Mouse (Mus musculus): ENCODE measurements at regions not wholly inside any gene's neighbourhood (a gene's known extent, or its start where the extent isn't known, plus 50 kb on each side); places are given as distances from the start of the nearest gene placed in this dataset.

DNA sequence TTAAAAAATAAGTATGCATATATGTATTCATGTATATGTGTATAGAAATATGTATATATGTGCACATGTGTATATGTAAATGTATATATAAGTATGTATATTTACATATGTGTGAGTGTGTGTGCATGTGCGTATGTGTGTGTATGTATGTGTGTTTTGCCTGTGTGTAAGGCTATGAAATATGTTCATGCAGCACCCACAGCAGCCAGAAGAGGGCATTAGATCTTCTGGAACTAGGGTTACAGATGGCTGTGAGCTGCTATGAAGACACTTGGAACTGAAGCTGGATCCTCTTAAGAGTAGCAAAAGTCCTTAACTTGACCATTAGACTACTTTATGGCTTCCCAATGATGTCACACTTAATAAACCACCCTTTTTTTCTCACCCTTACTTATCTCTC lies 166.2 kb upstream of the Nampt start:
- Histone ChIP-seq H3K36me3 (ENCODE audit: insufficient read depth, low read length) (no peaks in the 10 kb centered on the region), H3K4me2 (replicated peaks; ENCODE audit: low read depth, low read length) (no peak overlapping the region), H3K4me1 (ENCODE audit: insufficient read depth, low read depth, low read length) (no peaks in the 10 kb centered on the region), H3K9ac (replicated peaks; ENCODE audit: low read depth) (no peak overlapping the region), H3K27ac (ENCODE audit: low read length) (no peak overlapping the region), H3K9me3 (ENCODE audit: low read length) (no peaks in the 10 kb centered on the region), H3K4me3 (ENCODE audit: low read depth, low read length) (no peak overlapping the region), H3K27me3 (replicated peaks; ENCODE audit: insufficient read depth, low read length) (no peaks in the 10 kb centered on the region)
- TF ChIP-seq EP300 (IDR thresholded peaks at IDR 0.05): no peak
- peak; percentile 44 for TF ChIP-seq CTCF (IDR thresholded peaks at IDR 0.05)
- 97% methylated on average over 1 of the region's 1 CpGs for WGBS
- ATAC-seq (no peak), DNase-seq (ENCODE audit: low spot score) (no peak)

DNA sequence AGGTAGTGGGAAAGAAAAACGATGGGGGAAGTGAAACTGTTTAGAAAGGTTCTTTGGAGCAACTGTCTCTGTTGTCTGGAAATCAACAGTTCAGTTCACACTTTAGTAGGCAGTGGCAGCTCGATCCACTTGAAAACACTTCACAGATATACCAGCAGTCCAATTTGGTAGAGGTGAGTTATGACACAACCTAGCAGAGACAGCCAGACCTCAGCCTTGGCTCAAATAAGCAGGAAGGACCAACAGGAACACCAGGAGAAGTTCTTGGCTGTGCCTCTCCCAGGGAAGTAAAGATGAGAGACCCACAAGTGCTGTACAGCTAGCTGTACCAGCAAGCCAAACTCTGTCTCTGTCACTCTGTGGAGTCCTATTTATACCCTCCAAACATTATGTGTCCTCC lies 163.2 kb upstream of the Nampt start:
- DNase-seq (ENCODE audit: low spot score) (no peak), ATAC-seq (no peak)
- H3K27me3 ChIP-seq (replicated peaks; ENCODE audit: insufficient read depth, low read length): no peaks in the 10 kb centered on the region
- no peak overlapping the region for H3K4me2 ChIP-seq (replicated peaks; ENCODE audit: low read depth, low read length)
- H3K9me3 ChIP-seq (ENCODE audit: low read length): no peaks in the 10 kb centered on the region
- no peaks in the 10 kb centered on the region for H3K4me1 ChIP-seq (ENCODE audit: insufficient read depth, low read depth, low read length)
- H3K9ac ChIP-seq (replicated peaks; ENCODE audit: low read depth): no peak overlapping the region
- H3K27ac ChIP-seq (ENCODE audit: low read length): no peak overlapping the region
- H3K4me3 ChIP-seq (ENCODE audit: low read depth, low read length): no peak overlapping the region
- WGBS: 31% methylated on average over 2 of the region's 2 CpGs
- TF ChIP-seq EP300 (IDR thresholded peaks at IDR 0.05): no peak
- no peak for TF ChIP-seq CTCF (IDR thresholded peaks at IDR 0.05)
- no peaks in the 10 kb centered on the region for H3K36me3 ChIP-seq (ENCODE audit: insufficient read depth, low read length)

DNA sequence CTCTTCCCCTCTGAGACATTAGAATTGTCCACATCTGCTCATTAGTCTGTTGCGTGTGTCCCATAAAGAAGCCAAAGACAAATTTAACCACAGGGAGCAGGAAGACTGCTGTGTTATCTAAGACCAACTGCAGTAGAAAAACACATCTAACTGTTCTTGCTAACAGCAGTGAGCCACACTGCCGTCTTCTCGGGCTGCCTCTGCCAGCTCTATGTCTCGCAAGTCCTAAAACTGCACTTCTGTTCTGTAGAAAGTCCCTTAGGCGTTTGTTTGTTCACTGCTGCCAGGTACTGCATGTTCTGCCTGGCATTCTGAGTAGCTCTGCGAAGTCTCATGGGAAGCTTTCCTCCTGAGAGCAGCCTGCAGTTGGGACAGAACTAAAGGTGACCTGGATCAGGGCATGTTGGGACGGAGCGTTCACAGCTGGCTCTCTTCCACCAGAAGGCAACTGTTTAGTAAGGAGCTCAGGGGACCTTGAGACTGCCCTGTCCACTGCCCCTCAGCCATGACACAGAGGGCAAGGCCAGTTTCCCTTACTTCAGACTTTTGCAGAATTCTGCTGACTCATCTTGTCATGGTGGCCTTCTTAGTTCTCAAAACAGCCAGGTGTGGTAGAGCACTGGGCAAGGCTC lies 157.4 kb upstream of the Nampt start:
- H3K27ac ChIP-seq (ENCODE audit: low read length): no peak overlapping the region
- H3K9ac ChIP-seq (replicated peaks; ENCODE audit: low read depth): no peak overlapping the region
- H3K9me3 ChIP-seq (ENCODE audit: low read length): no peaks in the 10 kb centered on the region
- 58% methylated on average over 8 of the region's 8 CpGs for WGBS
- no peaks in the 10 kb centered on the region for H3K36me3 ChIP-seq (ENCODE audit: insufficient read depth, low read length)
- no peaks in the 10 kb centered on the region for H3K27me3 ChIP-seq (replicated peaks; ENCODE audit: insufficient read depth, low read length)
- no peak overlapping the region for H3K4me2 ChIP-seq (replicated peaks; ENCODE audit: low read depth, low read length)
- DNase-seq (ENCODE audit: low spot score): no peak
- TF ChIP-seq EP300 (IDR thresholded peaks at IDR 0.05) (no peak), CTCF (IDR thresholded peaks at IDR 0.05) (no peak)
- H3K4me1 ChIP-seq (ENCODE audit: insufficient read depth, low read depth, low read length): no peaks in the 10 kb centered on the region
- peak; percentile 32; the same call in 1 of the 2 replicates for ATAC-seq
- H3K4me3 ChIP-seq (ENCODE audit: low read depth, low read length): no peak overlapping the region

DNA sequence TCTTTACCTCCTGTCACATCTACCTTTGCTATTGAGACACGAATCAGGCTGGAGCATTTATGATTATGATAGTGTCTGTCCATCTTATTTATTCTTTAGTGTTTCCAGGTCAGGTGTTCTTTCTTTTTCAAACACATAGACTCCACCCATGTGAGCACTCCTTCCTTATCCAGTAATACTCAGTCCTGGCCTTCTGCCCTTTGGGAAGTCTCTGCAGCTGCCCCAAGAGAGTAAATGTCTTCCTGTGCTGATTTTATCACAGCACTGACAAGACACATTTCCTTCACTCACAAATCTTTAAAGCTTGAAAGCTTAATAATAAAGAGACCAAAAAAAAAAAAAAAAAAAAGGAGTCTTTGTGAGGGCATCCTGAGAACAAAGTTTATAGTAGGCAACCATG lies 153.3 kb upstream of the Nampt start:
- H3K4me2 ChIP-seq (replicated peaks; ENCODE audit: low read depth, low read length): no peak overlapping the region
- peak; percentile 58 for ATAC-seq

DNA sequence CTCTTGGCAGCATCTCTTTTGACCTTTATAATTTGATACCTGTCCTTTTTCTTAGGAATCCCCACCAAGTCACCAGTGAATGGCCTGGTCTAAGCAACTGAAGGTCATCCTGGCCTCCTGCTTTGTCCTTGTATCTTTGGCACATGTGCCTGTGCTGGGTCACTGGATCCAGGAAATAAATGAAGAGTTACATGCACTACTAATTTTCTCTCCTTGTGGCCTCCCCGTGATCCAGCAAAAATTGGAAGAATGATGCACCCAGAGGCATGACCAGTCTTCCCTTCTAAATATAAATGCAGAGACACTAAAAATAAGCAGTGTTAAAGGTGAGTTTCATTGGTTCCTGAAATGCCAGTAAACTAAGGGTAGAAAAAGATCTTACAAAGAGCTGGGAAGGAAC lies 141.4 kb upstream of the Nampt start:
- Histone ChIP-seq H3K36me3 (ENCODE audit: insufficient read depth, low read length) (no peaks in the 10 kb centered on the region), H3K4me2 (replicated peaks; ENCODE audit: low read depth, low read length) (no peak overlapping the region), H3K4me1 (ENCODE audit: insufficient read depth, low read depth, low read length) (no peaks in the 10 kb centered on the region), H3K9me3 (ENCODE audit: low read length) (no peaks in the 10 kb centered on the region), H3K4me3 (ENCODE audit: low read depth, low read length) (no peak overlapping the region), H3K27ac (ENCODE audit: low read length) (no peak overlapping the region), H3K9ac (replicated peaks; ENCODE audit: low read depth) (no peak overlapping the region), H3K27me3 (replicated peaks; ENCODE audit: insufficient read depth, low read length) (no peaks in the 10 kb centered on the region)
- DNase-seq (ENCODE audit: low spot score): no peak
- TF ChIP-seq CTCF (IDR thresholded peaks at IDR 0.05) (no peak), EP300 (IDR thresholded peaks at IDR 0.05) (no peak)
- ATAC-seq: no peak
- WGBS: 86% methylated on average over 1 of the region's 1 CpGs

More for the DNA sequence above, 153.3 kb upstream of the Nampt start:
- peak; percentile 30 for DNase-seq (ENCODE audit: low spot score)
- H3K36me3 ChIP-seq (ENCODE audit: insufficient read depth, low read length): no peaks in the 10 kb centered on the region
- H3K9me3 ChIP-seq (ENCODE audit: low read length): no peaks in the 10 kb centered on the region
- whole genome bisulfite sequencing: 60% methylated on average over 1 of the region's 1 CpGs
- no peak overlapping the region for H3K9ac ChIP-seq (replicated peaks; ENCODE audit: low read depth)
- no peak overlapping the region for H3K27ac ChIP-seq (ENCODE audit: low read length)
- H3K4me1 ChIP-seq (ENCODE audit: insufficient read depth, low read depth, low read length): no peaks in the 10 kb centered on the region
- TF ChIP-seq CTCF (IDR thresholded peaks at IDR 0.05) (no peak), EP300 (IDR thresholded peaks at IDR 0.05) (peak; percentile 57)
- H3K4me3 ChIP-seq (ENCODE audit: low read depth, low read length): no peak overlapping the region
- H3K27me3 ChIP-seq (replicated peaks; ENCODE audit: insufficient read depth, low read length): no peaks in the 10 kb centered on the region

DNA sequence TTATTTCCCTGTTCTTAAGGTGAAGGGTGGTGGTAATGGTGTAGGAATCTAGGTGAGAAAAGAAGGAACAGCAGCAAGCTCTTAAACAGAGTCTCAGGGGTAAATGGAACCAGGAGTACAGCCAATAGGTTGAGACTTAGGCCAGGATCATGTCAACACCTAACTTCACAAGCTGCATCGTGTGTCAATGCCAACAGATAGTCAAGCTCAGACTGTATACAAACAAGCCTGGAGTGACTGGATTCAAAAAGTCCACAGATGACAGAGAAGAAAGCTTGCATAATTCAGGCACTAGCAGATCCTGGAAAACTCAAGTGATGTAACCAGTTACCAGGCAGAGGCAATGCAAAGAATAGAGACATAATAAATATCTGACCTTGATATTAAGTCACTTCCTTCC lies 140.6 kb upstream of the Nampt start:
- ATAC-seq (peak; percentile 65), DNase-seq (ENCODE audit: low spot score) (peak; percentile 68)
- no peaks in the 10 kb centered on the region for H3K4me1 ChIP-seq (ENCODE audit: insufficient read depth, low read depth, low read length)
- TF ChIP-seq CTCF (IDR thresholded peaks at IDR 0.05): no peak
- TF ChIP-seq EP300 (IDR thresholded peaks at IDR 0.05): peak; percentile 67
- no peak overlapping the region for H3K4me3 ChIP-seq (ENCODE audit: low read depth, low read length)
- 41% methylated on average over 1 of the region's 1 CpGs for WGBS
- H3K36me3 ChIP-seq (ENCODE audit: insufficient read depth, low read length): no peaks in the 10 kb centered on the region
- H3K27ac ChIP-seq (ENCODE audit: low read length): no peak overlapping the region
- H3K9me3 ChIP-seq (ENCODE audit: low read length): no peaks in the 10 kb centered on the region
- H3K9ac ChIP-seq (replicated peaks; ENCODE audit: low read depth): no peak overlapping the region
- no peak overlapping the region for H3K4me2 ChIP-seq (replicated peaks; ENCODE audit: low read depth, low read length)
- H3K27me3 ChIP-seq (replicated peaks; ENCODE audit: insufficient read depth, low read length): no peaks in the 10 kb centered on the region

DNA sequence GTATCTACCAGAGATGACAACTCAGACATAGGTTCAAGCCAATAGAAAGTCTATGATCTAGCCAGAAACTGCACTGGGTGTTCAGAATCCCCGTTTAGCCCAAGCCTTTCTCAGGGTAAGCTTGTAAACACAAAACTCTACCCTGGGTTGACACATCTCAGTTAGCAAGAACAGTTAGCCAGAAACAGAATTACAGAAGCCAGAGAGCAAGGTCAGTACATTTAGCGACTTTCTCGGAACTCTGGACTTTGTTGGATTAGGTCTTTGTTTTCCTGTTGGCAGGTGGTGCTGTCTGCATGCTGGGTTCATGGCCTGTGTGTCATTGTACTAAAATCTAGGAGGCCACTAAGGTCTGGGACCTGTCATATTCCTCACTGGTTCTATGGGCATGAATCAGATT lies 137.4 kb upstream of the Nampt start:
- DNase-seq (ENCODE audit: low spot score): no peak
- H3K9me3 ChIP-seq (ENCODE audit: low read length): no peaks in the 10 kb centered on the region
- H3K27ac ChIP-seq (ENCODE audit: low read length): no peak overlapping the region
- H3K27me3 ChIP-seq (replicated peaks; ENCODE audit: insufficient read depth, low read length): no peaks in the 10 kb centered on the region
- ATAC-seq: no peak
- H3K36me3 ChIP-seq (ENCODE audit: insufficient read depth, low read length): no peaks in the 10 kb centered on the region
- no peak overlapping the region for H3K4me3 ChIP-seq (ENCODE audit: low read depth, low read length)
- no peak overlapping the region for H3K4me2 ChIP-seq (replicated peaks; ENCODE audit: low read depth, low read length)
- WGBS: 84% methylated on average over 3 of the region's 3 CpGs
- no peak for TF ChIP-seq CTCF (IDR thresholded peaks at IDR 0.05)
- TF ChIP-seq EP300 (IDR thresholded peaks at IDR 0.05): no peak
- no peaks in the 10 kb centered on the region for H3K4me1 ChIP-seq (ENCODE audit: insufficient read depth, low read depth, low read length)
- no peak overlapping the region for H3K9ac ChIP-seq (replicated peaks; ENCODE audit: low read depth)
